Mouse (Mus musculus): ENCODE results near the gene Znrf2. TPM values are rescaled to one million over a fixed set of nuclear protein-coding genes. Genes with fewer than 3 reads are reported as not detected.

The Znrf2 gene
- polyA plus RNA-seq, 1 experiment, result 37.0 TPM

DNA sequence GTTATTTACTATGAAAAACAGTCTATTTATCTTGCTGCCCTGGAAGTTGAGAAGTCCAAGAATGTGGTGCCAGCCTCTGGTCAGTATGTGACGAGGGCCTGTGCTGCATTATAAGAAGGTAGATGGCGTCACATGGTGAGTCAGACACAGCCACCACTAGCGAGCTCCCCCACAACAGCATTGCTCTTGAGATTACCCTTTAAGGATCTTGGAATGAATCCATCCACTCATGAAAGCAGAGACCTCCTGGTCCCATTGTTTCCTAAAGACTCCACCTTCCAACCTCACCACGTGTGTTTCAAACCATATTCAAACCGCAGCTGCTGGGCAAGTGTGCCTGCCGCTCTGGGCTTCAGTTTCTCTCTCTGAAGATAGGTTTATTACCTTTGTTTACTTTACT lies 28.2 kb upstream of the Znrf2 start:
- no peaks in the 10 kb centered on the region for H3K27me3 ChIP-seq (ENCODE audit: control insufficient read depth, insufficient read depth, low read length, poor library complexity, severe bottlenecking)
- no peak overlapping the region for H3K4me3 ChIP-seq (ENCODE audit: low read depth, low read length)
- no peaks in the 10 kb centered on the region for H3K4me1 ChIP-seq (ENCODE audit: control insufficient read depth, insufficient read depth, low read length)
- H3K9ac ChIP-seq (ENCODE audit: low read depth, poor library complexity, severe bottlenecking), result no peak overlapping the region
- no peak overlapping the region for H3K27ac ChIP-seq (ENCODE audit: insufficient read depth, low read length)
- H3K36me3 ChIP-seq (ENCODE audit: control insufficient read depth, insufficient read depth, low read length, poor library complexity, severe bottlenecking), result no peaks in the 10 kb centered on the region
- no peaks in the 10 kb centered on the region for H3K9me3 ChIP-seq (replicated peaks; ENCODE audit: control insufficient read depth, insufficient read depth, low read length, poor library complexity, severe bottlenecking)
- TF ChIP-seq POLR2A (IDR thresholded peaks at IDR 0.05; ENCODE audit: insufficient read depth, low read length), result no peak
- no peak for TF ChIP-seq CTCF (IDR thresholded peaks at IDR 0.05; ENCODE audit: low read depth, low read length)

DNA sequence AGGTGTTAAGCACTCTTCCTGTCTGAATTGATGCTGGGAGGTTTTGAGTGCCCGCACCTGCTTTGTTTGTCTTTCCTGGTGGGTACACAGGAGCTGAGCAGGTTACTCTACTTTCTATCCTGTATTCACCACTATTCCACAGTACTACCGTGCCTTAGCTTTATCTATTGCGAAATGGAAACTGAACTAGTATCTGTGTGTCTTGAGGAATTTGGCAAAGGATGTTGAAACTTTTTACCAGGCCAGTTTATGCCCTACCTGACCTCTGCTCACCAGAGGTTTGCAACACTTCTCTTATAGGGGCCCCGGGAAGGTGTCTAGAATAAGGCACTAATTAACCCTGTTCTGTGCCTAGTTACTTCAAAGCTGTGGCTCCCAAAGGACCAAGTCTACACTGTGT lies 27.6 kb upstream of the Znrf2 start:
- H3K36me3 ChIP-seq (ENCODE audit: control insufficient read depth, insufficient read depth, low read length, poor library complexity, severe bottlenecking), result no peaks in the 10 kb centered on the region
- H3K27ac ChIP-seq (ENCODE audit: insufficient read depth, low read length), result no peak overlapping the region
- H3K4me1 ChIP-seq (ENCODE audit: control insufficient read depth, insufficient read depth, low read length), result no peaks in the 10 kb centered on the region
- H3K9ac ChIP-seq (ENCODE audit: low read depth, poor library complexity, severe bottlenecking), result no peak overlapping the region
- H3K27me3 ChIP-seq (ENCODE audit: control insufficient read depth, insufficient read depth, low read length, poor library complexity, severe bottlenecking), result no peaks in the 10 kb centered on the region
- no peak overlapping the region for H3K4me3 ChIP-seq (ENCODE audit: low read depth, low read length)
- no peak for TF ChIP-seq POLR2A (IDR thresholded peaks at IDR 0.05; ENCODE audit: insufficient read depth, low read length)
- no peak for TF ChIP-seq EP300 (IDR thresholded peaks at IDR 0.05; ENCODE audit: insufficient read depth, low read depth, low read length)
- TF ChIP-seq CTCF (IDR thresholded peaks at IDR 0.05; ENCODE audit: low read depth, low read length), result no peak
- H3K9me3 ChIP-seq (replicated peaks; ENCODE audit: control insufficient read depth, insufficient read depth, low read length, poor library complexity, severe bottlenecking), result no peaks in the 10 kb centered on the region

DNA sequence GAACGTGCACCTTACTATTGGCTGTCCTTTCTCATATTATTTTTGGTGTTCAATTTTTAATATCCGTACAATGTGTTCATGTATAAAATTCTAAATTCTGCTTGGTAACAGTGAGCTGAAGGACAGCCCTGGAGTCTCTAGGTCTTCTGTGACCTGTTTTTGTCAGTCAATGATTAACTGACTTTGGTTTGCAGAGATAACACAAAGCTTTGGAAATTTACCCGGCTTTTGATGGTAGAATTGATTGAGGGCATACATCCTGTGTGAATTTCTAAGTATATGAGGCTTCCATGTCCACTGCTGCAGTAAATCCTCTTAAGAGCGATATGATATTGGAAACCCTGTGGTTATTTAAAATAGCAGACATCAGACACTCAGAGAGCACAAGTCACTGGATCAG lies 26.6 kb upstream of the Znrf2 start:
- TF ChIP-seq POLR2A (IDR thresholded peaks at IDR 0.05; ENCODE audit: insufficient read depth, low read length), result no peak
- TF ChIP-seq CTCF (IDR thresholded peaks at IDR 0.05; ENCODE audit: low read depth, low read length), result no peak
- no peak for TF ChIP-seq EP300 (IDR thresholded peaks at IDR 0.05; ENCODE audit: insufficient read depth, low read depth, low read length)
- H3K9ac ChIP-seq (ENCODE audit: low read depth, poor library complexity, severe bottlenecking), result no peak overlapping the region
- no peaks in the 10 kb centered on the region for H3K4me1 ChIP-seq (ENCODE audit: control insufficient read depth, insufficient read depth, low read length)
- H3K27ac ChIP-seq (ENCODE audit: insufficient read depth, low read length), result no peak overlapping the region
- no peak overlapping the region for H3K4me3 ChIP-seq (ENCODE audit: low read depth, low read length)
- no peaks in the 10 kb centered on the region for H3K36me3 ChIP-seq (ENCODE audit: control insufficient read depth, insufficient read depth, low read length, poor library complexity, severe bottlenecking)
- H3K27me3 ChIP-seq (ENCODE audit: control insufficient read depth, insufficient read depth, low read length, poor library complexity, severe bottlenecking), result no peaks in the 10 kb centered on the region; the same call in 1 of the 2 replicates
- H3K9me3 ChIP-seq (replicated peaks; ENCODE audit: control insufficient read depth, insufficient read depth, low read length, poor library complexity, severe bottlenecking), result no peaks in the 10 kb centered on the region

DNA sequence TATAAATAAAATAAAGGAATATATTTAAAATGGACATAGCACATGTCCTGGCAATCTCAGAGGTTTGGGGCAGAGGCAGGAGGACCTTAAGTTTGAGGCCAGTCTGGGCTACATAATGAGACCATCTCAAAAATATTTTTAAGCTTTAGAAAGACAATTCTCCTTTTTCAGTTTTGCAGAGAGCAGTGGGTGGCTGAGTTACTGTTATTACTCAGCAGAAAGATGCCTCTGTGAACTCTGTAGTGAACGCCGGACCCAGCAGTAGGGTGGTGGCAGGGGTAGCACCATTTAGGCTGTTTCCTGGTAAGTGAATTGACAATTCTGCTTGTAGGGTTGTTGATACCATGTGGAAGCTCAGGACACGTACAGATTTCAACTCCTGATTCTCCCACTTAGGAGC lies 22.9 kb upstream of the Znrf2 start:
- no peaks in the 10 kb centered on the region; the same call in 1 of the 2 replicates for H3K27me3 ChIP-seq (ENCODE audit: control insufficient read depth, insufficient read depth, low read length, poor library complexity, severe bottlenecking)
- no peak overlapping the region for H3K4me3 ChIP-seq (ENCODE audit: low read depth, low read length)
- no peak overlapping the region for H3K27ac ChIP-seq (ENCODE audit: insufficient read depth, low read length)
- H3K4me1 ChIP-seq (ENCODE audit: control insufficient read depth, insufficient read depth, low read length), result no peaks in the 10 kb centered on the region
- H3K9ac ChIP-seq (ENCODE audit: low read depth, poor library complexity, severe bottlenecking), result no peak overlapping the region
- TF ChIP-seq POLR2A (IDR thresholded peaks at IDR 0.05; ENCODE audit: insufficient read depth, low read length), result no peak
- TF ChIP-seq CTCF (IDR thresholded peaks at IDR 0.05; ENCODE audit: low read depth, low read length), result no peak
- TF ChIP-seq EP300 (IDR thresholded peaks at IDR 0.05; ENCODE audit: insufficient read depth, low read depth, low read length), result no peak
- H3K9me3 ChIP-seq (replicated peaks; ENCODE audit: control insufficient read depth, insufficient read depth, low read length, poor library complexity, severe bottlenecking), result peaks cover 3% of the 10 kb centered on the region
- H3K36me3 ChIP-seq (ENCODE audit: control insufficient read depth, insufficient read depth, low read length, poor library complexity, severe bottlenecking), result no peaks in the 10 kb centered on the region

DNA sequence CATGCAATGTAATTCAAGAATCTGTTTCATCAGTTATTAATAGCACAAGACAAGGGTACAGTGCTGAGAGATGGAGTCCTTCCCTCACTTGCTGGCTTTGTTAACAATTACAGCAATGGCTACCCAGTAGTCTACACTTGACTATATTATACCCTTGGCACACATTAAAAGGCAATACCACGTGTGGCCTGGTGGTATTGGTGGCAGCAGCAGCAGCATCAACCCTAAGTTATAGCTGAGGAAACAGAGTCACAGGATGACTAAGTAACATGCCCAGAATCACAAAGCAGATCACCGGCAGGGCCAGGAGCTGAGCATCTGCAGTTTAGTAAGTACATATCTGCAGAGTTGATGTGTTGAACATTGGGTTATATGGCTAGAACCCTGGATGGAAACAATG lies 22.3 kb upstream of the Znrf2 start:
- H3K9me3 ChIP-seq (replicated peaks; ENCODE audit: control insufficient read depth, insufficient read depth, low read length, poor library complexity, severe bottlenecking), result peaks cover 7% of the 10 kb centered on the region
- H3K36me3 ChIP-seq (ENCODE audit: control insufficient read depth, insufficient read depth, low read length, poor library complexity, severe bottlenecking), result no peaks in the 10 kb centered on the region

DNA sequence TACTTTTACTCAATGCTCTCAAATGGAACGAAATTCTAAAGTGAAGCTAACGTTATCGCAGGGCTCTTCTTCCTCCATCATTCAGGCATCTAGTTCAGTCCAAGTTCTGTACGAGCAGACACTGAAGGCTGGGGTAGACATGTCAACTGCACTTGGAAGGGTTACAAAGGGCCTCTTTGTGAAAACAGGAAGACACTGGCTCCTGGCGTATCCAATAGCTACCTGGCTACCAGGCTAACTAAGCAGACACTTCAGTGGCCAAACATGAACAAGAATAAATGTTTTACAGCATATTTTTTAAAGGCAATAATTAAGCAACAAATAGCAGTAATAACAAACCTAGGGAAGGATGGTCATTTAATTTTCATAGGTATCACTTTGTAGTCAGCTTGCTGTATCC lies 21.7 kb upstream of the Znrf2 start:
- Histone ChIP-seq H3K4me3 (ENCODE audit: low read depth, low read length) (no peak overlapping the region), H3K27ac (ENCODE audit: insufficient read depth, low read length) (no peak overlapping the region), H3K9ac (ENCODE audit: low read depth, poor library complexity, severe bottlenecking) (no peak overlapping the region), H3K36me3 (ENCODE audit: control insufficient read depth, insufficient read depth, low read length, poor library complexity, severe bottlenecking) (no peaks in the 10 kb centered on the region), H3K9me3 (replicated peaks; ENCODE audit: control insufficient read depth, insufficient read depth, low read length, poor library complexity, severe bottlenecking) (peaks cover 7% of the 10 kb centered on the region), H3K27me3 (ENCODE audit: control insufficient read depth, insufficient read depth, low read length, poor library complexity, severe bottlenecking) (no peaks in the 10 kb centered on the region; the same call in 1 of the 2 replicates), H3K4me1 (ENCODE audit: control insufficient read depth, insufficient read depth, low read length) (no peaks in the 10 kb centered on the region)
- TF ChIP-seq CTCF (IDR thresholded peaks at IDR 0.05; ENCODE audit: low read depth, low read length), result no peak
- TF ChIP-seq POLR2A (IDR thresholded peaks at IDR 0.05; ENCODE audit: insufficient read depth, low read length), result no peak
- TF ChIP-seq EP300 (IDR thresholded peaks at IDR 0.05; ENCODE audit: insufficient read depth, low read depth, low read length), result no peak

More for the DNA sequence above, 22.3 kb upstream of the Znrf2 start:
- no peaks in the 10 kb centered on the region; the same call in 1 of the 2 replicates for H3K27me3 ChIP-seq (ENCODE audit: control insufficient read depth, insufficient read depth, low read length, poor library complexity, severe bottlenecking)
- TF ChIP-seq POLR2A (IDR thresholded peaks at IDR 0.05; ENCODE audit: insufficient read depth, low read length) (no peak), CTCF (IDR thresholded peaks at IDR 0.05; ENCODE audit: low read depth, low read length) (no peak), EP300 (IDR thresholded peaks at IDR 0.05; ENCODE audit: insufficient read depth, low read depth, low read length) (no peak)
- no peak overlapping the region for H3K9ac ChIP-seq (ENCODE audit: low read depth, poor library complexity, severe bottlenecking)
- no peak overlapping the region for H3K27ac ChIP-seq (ENCODE audit: insufficient read depth, low read length)
- no peak overlapping the region for H3K4me3 ChIP-seq (ENCODE audit: low read depth, low read length)
- H3K4me1 ChIP-seq (ENCODE audit: control insufficient read depth, insufficient read depth, low read length), result no peaks in the 10 kb centered on the region
